Mouse (Mus musculus) left cerebral cortex, postnatal 25 days (tissue): ENCODE results near the gene Nrp2. TPM values are rescaled to one million over a fixed set of nuclear protein-coding genes. Genes with fewer than 3 reads are reported as not detected.

ENCODE experiments used
- DNase-seq, 2 experiments: peaks; one replicate each; pipeline ENCODE4 v3.0.0; 2022; ENCODE audit warnings: low spot score in 2 of 2, mixed read lengths in 1 of 2
- intact Hi-C: fragments of 180-260 bp; cut with DNase I; formaldehyde crosslinking; loops from one replicate; pipeline ENCODE4 v1.15.1; 2025
- total RNA-seq, 2 experiments: library from RNA; stranded (reverse); gene quantifications; 2 replicates each; pipeline ENCODE4 v1.2.3; 2021

The Nrp2 gene
- total RNA-seq, 2 experiments from 2014 or later, result 26.1 to 36.8 TPM

- intact Hi-C loops, result no loop called here
- DNase-seq, result peak in 1 of 2 experiments; percentile 11
Measured at GRCm38 (mm10) chr1:62831725-62832455, 128.8 kb downstream of the Nrp2 start.

- intact Hi-C loops, result no loop called here
- no peak for DNase-seq
Measured at GRCm38 (mm10) chr1:62833356-62833755, 130.3 kb downstream of the Nrp2 start.

GRCm38 (mm10) chr1:62834443-62835185 is 131.5 kb downstream of the Nrp2 start:
- no peak for DNase-seq
- intact Hi-C loops, result no loop called here

GRCm38 (mm10) chr1:62838083-62838482 is 135.0 kb downstream of the Nrp2 start:
- intact Hi-C loops, result no loop called here
- no peak for DNase-seq

- intact Hi-C loops, result no loop called here
- no peak for DNase-seq
Measured at GRCm38 (mm10) chr1:62838631-62839030, 135.5 kb downstream of the Nrp2 start.

- no peak for DNase-seq
- intact Hi-C loops, result no loop called here
Measured at GRCm38 (mm10) chr1:62843215-62843614, 140.1 kb downstream of the Nrp2 start.

GRCm38 (mm10) chr1:62850990-62851940 is 148.2 kb downstream of the Nrp2 start:
- DNase-seq, result no peak
- intact Hi-C loops, result no loop called here

- DNase-seq, result no peak
- intact Hi-C loops, result no loop called here
Measured at GRCm38 (mm10) chr1:62853362-62853761, 150.3 kb downstream of the Nrp2 start.

- no peak for DNase-seq
- intact Hi-C loops, result no loop called here
Measured at GRCm38 (mm10) chr1:62853996-62854395, 150.9 kb downstream of the Nrp2 start.

GRCm38 (mm10) chr1:62859098-62859497 is 156.0 kb downstream of the Nrp2 start:
- intact Hi-C loops, result no loop called here

GRCm38 (mm10) chr1:62859556-62860300 is 156.6 kb downstream of the Nrp2 start:
- no peak for DNase-seq
- intact Hi-C loops, result no loop called here

More at GRCm38 (mm10) chr1:62859098-62859497, 156.0 kb downstream of the Nrp2 start:
- no peak for DNase-seq

GRCm38 (mm10) chr1:62860327-62860726 is 157.2 kb downstream of the Nrp2 start:
- intact Hi-C loops, result no loop called here
- DNase-seq, result no peak

GRCm38 (mm10) chr1:62860788-62861187 is 157.7 kb downstream of the Nrp2 start:
- intact Hi-C loops, result no loop called here
- peak in 1 of 2 experiments; percentile 10 for DNase-seq
